Mouse (Mus musculus): ENCODE data around the gene Fundc1.

- TF ChIP-seq CTCF (IDR thresholded peaks at IDR 0.05; ENCODE audit: extremely low read depth, insufficient read depth, insufficient read length, insufficient replicate concordance) (no peak), POLR2A (IDR thresholded peaks at IDR 0.05; ENCODE audit: low read depth, low read length) (no peak)
Observed at GRCm38 (mm10) chrX:17521221-17521716, 50.9 kb downstream of the Fundc1 start.

Measured in spleen, adult 2 months (tissue).